Mouse (Mus musculus): ENCODE measurements around the gene Tom1. TPM values are rescaled to one million over a fixed set of nuclear protein-coding genes. Genes with fewer than 3 reads are reported as not detected.

Tom1 gene
- polyA plus RNA-seq, 1 experiment from 2014 or later, result 34.3 TPM

- H3K27ac ChIP-seq (ENCODE audit: low read length), result no peak overlapping the region
- H3K36me3 ChIP-seq (ENCODE audit: insufficient read depth, low read length), result no peaks in the 10 kb centered on the region
- ATAC-seq (no peak), DNase-seq (ENCODE audit: low spot score) (no peak)
- 76% methylated on average over 4 of the region's 4 CpGs for WGBS
- no peak overlapping the region for H3K9ac ChIP-seq (replicated peaks; ENCODE audit: low read depth)
- H3K9me3 ChIP-seq (ENCODE audit: low read length), result no peaks in the 10 kb centered on the region
- H3K4me2 ChIP-seq (replicated peaks; ENCODE audit: low read depth, low read length), result no peak overlapping the region
- TF ChIP-seq EP300 (IDR thresholded peaks at IDR 0.05) (no peak), CTCF (IDR thresholded peaks at IDR 0.05) (no peak)
- H3K4me1 ChIP-seq (ENCODE audit: insufficient read depth, low read depth, low read length), result peaks cover 12% of the 10 kb centered on the region; the same call in 1 of the 2 replicates
- H3K4me3 ChIP-seq (ENCODE audit: low read depth, low read length), result no peak overlapping the region
- no peaks in the 10 kb centered on the region for H3K27me3 ChIP-seq (replicated peaks; ENCODE audit: insufficient read depth, low read length)
Measured at GRCm38 (mm10) chr8:75090781-75091365, 57.4 kb downstream of the Tom1 start.

- peaks cover 10% of the 10 kb centered on the region; the same call in 1 of the 2 replicates for H3K4me1 ChIP-seq (ENCODE audit: insufficient read depth, low read depth, low read length)
- no peaks in the 10 kb centered on the region for H3K9me3 ChIP-seq (ENCODE audit: low read length)
- H3K4me2 ChIP-seq (replicated peaks; ENCODE audit: low read depth, low read length), result peak within 1 kb of the TSS; percentile 72
- DNase-seq (ENCODE audit: low spot score) (peak; percentile 99), ATAC-seq (peak; percentile 92)
- H3K36me3 ChIP-seq (ENCODE audit: insufficient read depth, low read length), result 0 out of 2 replicates have a peak, but pooled peaks cover 5% of the 10 kb centered on the region
- H3K4me3 ChIP-seq (ENCODE audit: low read depth, low read length), result peak within 1 kb of the TSS; percentile 57
- H3K9ac ChIP-seq (replicated peaks; ENCODE audit: low read depth), result peak within 1 kb of the TSS; percentile 45
- peak within 1 kb of the TSS; percentile 68 for H3K27ac ChIP-seq (ENCODE audit: low read length)
- WGBS, result under 1% methylated on average over 36 of the region's 36 CpGs
- no peaks in the 10 kb centered on the region for H3K27me3 ChIP-seq (replicated peaks; ENCODE audit: insufficient read depth, low read length)
- TF ChIP-seq CTCF (IDR thresholded peaks at IDR 0.05), result peak; percentile 36
- TF ChIP-seq EP300 (IDR thresholded peaks at IDR 0.05), result peak; percentile 60; the same call in 1 of the 2 replicates
Measured at GRCm38 (mm10) chr8:75093399-75094156, 60.1 kb downstream of the Tom1 start, which contains the start of gene Hmox1. Gene Hmox1, plus strand, starts transcription at chr8:75093621.

GRCm38 (mm10) chr8:75102956-75103355 lies 69.5 kb downstream of the Tom1 start:
- Histone ChIP-seq H3K9ac (replicated peaks; ENCODE audit: low read depth) (no peak overlapping the region), H3K4me3 (ENCODE audit: low read depth, low read length) (no peak overlapping the region), H3K9me3 (ENCODE audit: low read length) (no peaks in the 10 kb centered on the region), H3K4me1 (ENCODE audit: insufficient read depth, low read depth, low read length) (no peaks in the 10 kb centered on the region), H3K4me2 (replicated peaks; ENCODE audit: low read depth, low read length) (no peak overlapping the region), H3K27me3 (replicated peaks; ENCODE audit: insufficient read depth, low read length) (no peaks in the 10 kb centered on the region), H3K36me3 (ENCODE audit: insufficient read depth, low read length) (no peaks in the 10 kb centered on the region), H3K27ac (ENCODE audit: low read length) (no peak overlapping the region)
- peak; percentile 30 for DNase-seq (ENCODE audit: low spot score)
- no peak for TF ChIP-seq EP300 (IDR thresholded peaks at IDR 0.05)
- TF ChIP-seq CTCF (IDR thresholded peaks at IDR 0.05), result no peak
- WGBS, result 65% methylated on average over 4 of the region's 4 CpGs
- ATAC-seq, result peak; percentile 52

- no peak for DNase-seq (ENCODE audit: low spot score)
- TF ChIP-seq EP300 (IDR thresholded peaks at IDR 0.05) (no peak), CTCF (IDR thresholded peaks at IDR 0.05) (no peak)
- no peak overlapping the region for H3K9ac ChIP-seq (replicated peaks; ENCODE audit: low read depth)
- 63% methylated on average over 8 of the region's 8 CpGs for WGBS
- no peak for ATAC-seq
- H3K27ac ChIP-seq (ENCODE audit: low read length), result no peak overlapping the region
- no peaks in the 10 kb centered on the region for H3K4me1 ChIP-seq (ENCODE audit: insufficient read depth, low read depth, low read length)
- H3K9me3 ChIP-seq (ENCODE audit: low read length), result no peaks in the 10 kb centered on the region
- no peaks in the 10 kb centered on the region for H3K27me3 ChIP-seq (replicated peaks; ENCODE audit: insufficient read depth, low read length)
- no peak overlapping the region for H3K4me2 ChIP-seq (replicated peaks; ENCODE audit: low read depth, low read length)
- H3K4me3 ChIP-seq (ENCODE audit: low read depth, low read length), result no peak overlapping the region
- no peaks in the 10 kb centered on the region for H3K36me3 ChIP-seq (ENCODE audit: insufficient read depth, low read length)
Measured at GRCm38 (mm10) chr8:75103376-75103878, 69.9 kb downstream of the Tom1 start.

GRCm38 (mm10) chr8:75108527-75109235 lies 75.2 kb downstream of the Tom1 start:
- WGBS, result under 1% methylated on average over 9 of the region's 9 CpGs
- peaks cover 5% of the 10 kb centered on the region; the same call in 1 of the 2 replicates for H3K4me1 ChIP-seq (ENCODE audit: insufficient read depth, low read depth, low read length)
- peak overlapping the region; percentile 55; the same call in 1 of the 2 replicates for H3K9ac ChIP-seq (replicated peaks; ENCODE audit: low read depth)
- no peaks in the 10 kb centered on the region for H3K9me3 ChIP-seq (ENCODE audit: low read length)
- peak; percentile 82 for ATAC-seq
- TF ChIP-seq CTCF (IDR thresholded peaks at IDR 0.05) (peak; percentile 95), EP300 (IDR thresholded peaks at IDR 0.05) (no peak)
- peak; percentile 93 for DNase-seq (ENCODE audit: low spot score)
- no peaks in the 10 kb centered on the region for H3K36me3 ChIP-seq (ENCODE audit: insufficient read depth, low read length)
- H3K4me3 ChIP-seq (ENCODE audit: low read depth, low read length), result peak overlapping the region; percentile 62
- H3K4me2 ChIP-seq (replicated peaks; ENCODE audit: low read depth, low read length), result peak overlapping the region; percentile 96
- H3K27me3 ChIP-seq (replicated peaks; ENCODE audit: insufficient read depth, low read length), result no peaks in the 10 kb centered on the region
- H3K27ac ChIP-seq (ENCODE audit: low read length), result peak overlapping the region; percentile 72
